Mouse (Mus musculus) cerebellum, adult 2 months (tissue): ENCODE results near the gene Gm49354.

Experiments
- CTCF ChIP-seq: fragments of 200-500 bp; IDR thresholded peaks from 2 replicates; pipeline ENCODE4 v1.5.1; 2011; ENCODE audit warnings: low read depth, mild to moderate bottlenecking, control low read depth, low read length, moderate library complexity, borderline replicate concordance; ENCODE audit not compliant: insufficient read depth
- POLR2A ChIP-seq: fragments of 200-500 bp; IDR thresholded peaks from 2 replicates; pipeline ENCODE4 v1.6.1; 2011; ENCODE audit warnings: low read length, control low read depth, borderline replicate concordance; ENCODE audit not compliant: insufficient read depth

DNA sequence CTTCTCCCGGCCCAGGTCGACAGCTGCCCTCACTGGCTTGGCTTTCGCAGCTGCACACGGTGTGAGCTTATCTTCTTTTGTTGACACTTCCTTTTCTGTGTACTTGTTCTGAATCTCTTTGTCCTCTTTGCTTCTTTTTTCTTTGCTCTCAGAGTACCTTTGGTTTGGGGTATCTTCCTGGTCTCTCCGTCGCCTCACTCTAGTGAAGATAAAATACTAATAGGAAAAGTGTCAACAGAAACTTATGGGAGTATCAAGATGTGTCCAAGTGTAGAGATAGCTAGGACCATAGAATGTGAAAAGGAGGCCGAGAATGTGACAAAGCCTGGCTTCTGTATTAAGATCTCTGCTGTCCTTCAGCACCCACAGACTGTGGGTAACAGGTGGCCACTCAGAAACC, at the start of gene Gm49354:
- TF ChIP-seq CTCF (no peak), POLR2A (no peak)
